Mouse (Mus musculus): ENCODE data around the gene Ssx2ip.

GRCm38 (mm10) chr3:146425902-146426301 is 21.5 kb downstream of the Ssx2ip start:
- TF ChIP-seq CTCF (IDR thresholded peaks at IDR 0.05; ENCODE audit: low read depth, low read length): no peak
- TF ChIP-seq POLR2A (IDR thresholded peaks at IDR 0.05; ENCODE audit: extremely low read depth, insufficient read depth, low read length): no peak
